Mouse (Mus musculus) thymus, postnatal 0 days (tissue): ENCODE data around the gene Gm49387. TPM values are rescaled to one million over a fixed set of nuclear protein-coding genes. Genes with fewer than 3 reads are reported as not detected.
A peak's percentile ranks its signal among the peaks of the same experiment; 100 is the strongest.
"Not testable (repeated sequence)": the region's sequence is repeated elsewhere in the genome, so short reads cannot be mapped to it uniquely, and the experiment has no call there.

Experiments
- DNase-seq: peaks from one replicate; pipeline ENCODE4 v3.0.0-alpha.2; 2015; ENCODE audit warnings: low spot score
- polyA plus RNA-seq: library from polyadenylated mRNA; unstranded; fragments of >200 nt; fragmentation: Nextera tagmentation; extraction: Ambion mirVana; gene quantifications from 2 replicates; pipeline ENCODE4 v1.2.1, GENCODE M21; 2015

The Gm49387 gene
- polyA plus RNA-seq, 1 experiment from 2014 or later, result 2.6 TPM

DNA sequence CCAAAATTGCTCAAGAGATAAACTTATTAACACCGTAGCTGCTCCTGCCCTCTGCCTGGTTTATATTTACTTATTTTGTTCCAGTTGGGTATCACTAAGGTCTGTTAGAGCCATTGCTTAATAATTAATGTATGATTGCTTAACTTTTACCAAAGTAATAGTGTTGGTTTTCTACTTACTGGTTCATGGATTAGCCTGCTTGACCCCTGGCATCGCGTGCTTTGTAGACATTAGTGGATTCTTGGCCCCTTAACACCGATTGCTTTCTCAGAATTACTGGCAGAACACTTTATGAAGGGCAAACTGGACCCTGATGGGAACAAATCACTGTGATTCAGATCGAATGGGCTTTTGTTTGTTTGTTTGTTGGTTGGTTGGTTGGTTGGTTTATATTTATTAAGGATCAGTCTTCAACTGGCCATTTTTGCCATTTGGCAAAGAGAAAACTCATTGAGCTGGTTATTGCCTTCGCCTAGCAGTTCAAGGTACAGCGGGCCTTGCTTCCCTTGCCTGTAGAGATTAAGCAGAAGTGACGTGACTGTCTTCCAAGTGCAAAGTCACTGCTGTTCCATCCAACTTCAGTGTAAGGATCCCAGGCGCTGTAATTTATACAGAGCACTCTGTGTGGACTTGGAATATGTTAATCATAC lies 953 bp upstream of the Gm49387 start:
- DNase-seq, result no peak

DNA sequence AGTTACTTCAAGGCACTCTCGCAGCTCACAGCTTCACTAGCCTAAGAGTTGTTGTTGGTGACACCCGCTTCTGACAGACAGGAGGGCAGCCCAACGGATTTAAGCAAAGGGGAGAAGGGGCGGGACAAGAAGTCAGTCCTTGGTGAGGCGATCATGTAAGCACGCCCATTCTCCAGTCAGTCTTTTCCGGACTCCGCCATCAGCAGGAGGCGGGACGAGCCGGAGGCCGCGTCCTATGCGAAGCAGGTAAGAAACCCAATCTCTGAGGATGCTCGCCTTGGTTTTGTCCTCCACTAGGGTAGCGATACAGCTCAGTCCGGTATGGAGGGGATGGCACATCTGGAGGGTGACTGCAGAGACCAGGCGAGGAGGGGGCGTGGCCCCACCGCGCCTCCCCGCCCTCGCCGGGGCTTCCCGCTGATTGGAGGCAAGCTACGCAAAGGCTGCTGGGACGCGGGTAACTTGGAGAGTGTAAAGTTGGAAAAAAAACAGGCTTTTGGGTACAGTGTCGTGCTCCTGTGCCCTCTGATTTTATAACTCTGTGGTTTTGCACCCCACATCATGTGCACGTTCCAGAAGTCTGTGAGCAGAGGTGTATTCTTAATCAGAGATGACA lies 320 bp upstream of the Gm49387 start, which contains the start of the genes Btd and Hacl1:
Gene Btd (plus strand): TSS at position 139 of the 616 bp plus-strand sequence.
Gene Hacl1 (minus strand): TSS at position 397 of the 616 bp plus-strand sequence.
- peak; percentile 95 for DNase-seq

DNA sequence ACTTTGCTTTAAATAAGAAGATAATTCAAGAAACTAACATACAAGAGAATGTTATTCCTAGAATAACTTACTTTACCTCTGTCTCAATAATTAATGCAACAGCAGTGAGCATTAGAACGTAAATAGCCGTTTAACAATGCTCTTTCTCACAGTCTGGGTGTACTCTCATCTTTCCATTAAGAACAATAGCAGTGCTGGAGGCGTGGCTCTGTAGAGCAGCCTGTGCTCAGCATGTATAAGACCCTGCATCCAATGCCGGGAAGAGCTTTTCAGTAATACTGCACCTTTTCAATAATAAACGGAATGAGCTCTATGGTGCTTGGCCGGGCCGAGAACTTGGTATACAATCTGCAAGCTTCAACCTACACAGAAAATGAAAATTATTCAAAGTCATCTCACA lies 10.0 kb downstream of the Gm49387 start:
- DNase-seq, result no peak

DNA sequence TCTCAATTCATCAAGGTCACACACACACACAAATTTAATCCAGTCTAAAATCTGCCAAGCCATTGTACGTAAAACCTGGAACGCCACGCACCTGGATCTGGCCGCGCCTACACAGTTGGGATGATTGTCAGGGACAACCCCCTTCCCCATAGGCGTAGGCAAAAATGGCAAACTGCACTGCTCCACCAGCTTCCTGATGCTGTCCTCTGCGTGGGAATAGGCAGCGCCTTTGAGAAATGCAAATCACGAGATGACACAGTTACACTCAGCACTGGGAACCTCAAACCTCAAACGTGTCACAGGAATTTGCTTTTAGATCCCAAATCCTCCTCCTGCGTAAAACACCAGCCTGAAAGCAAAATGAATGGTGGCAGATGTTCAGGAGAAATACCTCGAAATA lies 17.9 kb downstream of the Gm49387 start:
- DNase-seq, result no peak

DNA sequence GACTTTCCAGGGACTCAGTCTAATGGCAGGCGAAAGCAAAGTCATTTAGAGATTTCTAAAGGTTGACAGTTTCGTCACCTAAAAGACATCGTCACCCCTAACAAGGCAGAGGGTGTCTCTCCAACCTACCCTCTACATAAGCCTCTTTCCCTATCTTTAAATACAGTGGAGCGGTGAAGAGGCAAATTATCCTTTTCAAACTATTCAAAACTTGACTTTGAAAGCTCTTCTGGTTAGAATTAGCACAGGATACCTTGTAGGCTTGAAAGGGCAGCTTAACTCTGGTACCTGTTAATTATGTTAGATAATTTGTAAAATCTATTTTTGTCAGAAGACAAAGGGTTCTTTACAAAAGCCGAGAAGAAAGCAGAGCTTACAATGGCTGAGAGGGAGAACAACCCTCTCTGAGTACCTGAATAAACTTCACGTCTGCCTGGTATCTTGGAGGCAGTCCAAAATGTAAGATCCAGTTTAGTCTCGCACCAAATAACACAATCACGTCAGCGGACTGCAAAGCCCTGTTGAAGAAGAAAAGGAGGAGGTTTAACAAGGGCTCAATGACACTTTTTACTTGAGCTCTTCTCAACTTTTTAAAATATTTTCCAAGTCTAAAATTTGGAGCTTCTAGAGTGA lies 20.0 kb downstream of the Gm49387 start:
- no peak for DNase-seq

DNA sequence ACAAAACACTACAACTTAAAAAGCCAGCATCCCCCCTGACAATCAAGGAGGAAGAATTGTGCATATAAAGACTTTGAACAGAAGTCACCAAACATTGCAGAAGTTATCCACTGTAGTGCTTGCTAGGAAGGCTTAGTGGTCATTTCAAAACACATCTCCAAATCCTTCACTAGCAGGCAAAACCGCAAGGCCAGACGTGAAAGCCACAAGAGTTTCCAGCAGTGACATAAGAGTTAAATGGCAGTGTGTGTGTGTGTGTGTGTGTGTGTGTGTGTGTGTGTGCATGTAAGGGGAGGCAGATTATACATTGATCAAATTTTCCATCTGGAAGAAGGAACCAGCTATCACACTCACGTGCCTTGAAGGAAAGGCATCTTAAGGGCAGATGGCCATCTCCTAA lies 22.7 kb downstream of the Gm49387 start:
- no peak for DNase-seq

DNA sequence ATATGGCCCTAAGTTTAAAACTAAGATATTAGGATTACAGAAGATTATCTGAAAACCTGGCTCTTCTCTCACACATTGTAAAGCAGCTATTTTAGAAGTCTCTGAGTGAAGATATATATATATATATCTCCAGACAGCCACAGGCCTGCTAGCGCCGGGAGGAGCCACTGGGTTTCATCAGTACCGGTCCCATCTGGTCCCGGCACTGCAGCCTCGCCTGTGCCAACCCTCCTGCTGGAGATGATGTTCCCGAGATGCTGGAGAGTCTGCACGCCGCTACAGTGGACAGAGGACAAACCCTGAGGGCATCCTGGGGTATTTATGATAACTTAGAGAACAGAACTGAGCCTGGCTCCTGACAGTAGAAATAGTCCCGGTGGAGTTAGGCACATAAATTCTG lies 23.5 kb downstream of the Gm49387 start:
- no peak for DNase-seq

DNA sequence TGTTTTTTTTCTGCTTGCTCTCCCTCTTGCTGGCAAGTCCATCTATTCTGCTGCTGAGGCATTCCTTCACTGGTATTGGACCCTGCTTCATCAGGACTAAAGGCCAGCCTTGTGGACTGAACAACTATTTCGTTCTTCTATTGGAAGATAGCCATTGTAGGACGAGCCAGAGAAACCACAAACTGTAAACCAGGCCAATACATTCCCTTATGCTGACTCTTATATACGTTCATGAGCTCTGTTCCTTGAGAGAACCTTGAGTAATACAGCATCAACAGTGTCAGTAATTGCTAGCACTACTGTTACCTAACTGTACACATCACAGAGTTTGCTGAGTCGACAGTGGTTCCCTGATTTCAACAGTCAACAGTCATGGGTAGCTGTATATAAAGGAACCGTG lies 27.0 kb downstream of the Gm49387 start:
- DNase-seq, result no peak

DNA sequence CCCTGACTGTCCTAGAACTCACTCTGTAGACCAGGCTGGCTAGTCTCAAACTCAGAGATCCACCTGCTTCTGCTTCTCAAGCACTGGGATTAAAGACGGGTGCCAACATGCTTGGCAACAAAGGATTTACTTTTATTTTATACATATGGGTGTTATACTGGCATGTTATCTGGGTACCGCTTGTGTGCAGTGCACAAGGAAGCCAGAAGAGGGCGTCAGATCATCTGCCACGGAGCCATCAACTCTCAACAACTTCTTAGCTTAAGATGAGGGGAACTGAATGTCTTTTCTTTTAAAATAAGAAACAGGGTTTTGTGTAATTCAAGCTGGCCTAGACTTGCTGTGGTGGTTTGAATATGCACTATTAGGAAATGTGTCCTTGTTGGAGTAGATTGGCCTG lies 28.7 kb downstream of the Gm49387 start:
- peak; percentile 15 for DNase-seq

DNA sequence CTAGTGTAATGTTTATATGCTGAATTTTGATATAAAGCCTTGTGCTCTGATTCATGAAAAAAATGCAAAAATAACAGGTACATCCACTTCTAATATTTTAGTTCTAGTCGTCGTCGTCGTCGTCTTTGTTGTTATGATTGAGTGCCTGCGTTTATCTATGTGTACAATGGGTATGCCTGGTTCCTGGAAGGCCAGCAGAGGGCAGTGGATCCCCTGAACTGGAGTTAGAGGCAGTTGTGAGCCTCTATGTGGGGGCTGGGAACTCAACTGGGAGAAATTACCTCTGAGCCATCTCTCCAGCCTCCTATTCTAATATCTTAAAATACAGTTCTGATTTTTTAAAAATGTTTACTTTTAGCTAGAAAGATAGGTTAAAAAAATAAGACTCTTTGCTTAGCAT lies 35.2 kb downstream of the Gm49387 start:
- DNase-seq, result peak; percentile 23

DNA sequence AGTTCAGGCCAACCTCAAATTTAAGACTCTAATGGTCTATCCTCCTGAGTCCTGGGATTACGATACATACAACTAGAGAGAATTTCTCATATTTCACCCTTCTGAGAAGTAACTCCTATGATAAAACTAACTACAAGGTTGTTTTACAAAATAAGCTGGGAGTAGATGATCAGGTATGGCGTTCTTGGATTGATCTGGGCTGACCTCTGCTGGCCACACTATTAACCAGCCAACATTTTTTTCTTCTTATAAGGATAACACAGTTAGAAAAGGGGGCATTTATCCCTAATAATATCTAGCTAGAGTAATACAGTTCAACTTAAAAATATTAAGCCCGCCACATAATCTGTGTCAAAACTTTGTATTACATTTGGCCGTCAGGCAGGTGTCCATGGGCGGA lies 35.8 kb downstream of the Gm49387 start:
- peak; percentile 43 for DNase-seq

DNA sequence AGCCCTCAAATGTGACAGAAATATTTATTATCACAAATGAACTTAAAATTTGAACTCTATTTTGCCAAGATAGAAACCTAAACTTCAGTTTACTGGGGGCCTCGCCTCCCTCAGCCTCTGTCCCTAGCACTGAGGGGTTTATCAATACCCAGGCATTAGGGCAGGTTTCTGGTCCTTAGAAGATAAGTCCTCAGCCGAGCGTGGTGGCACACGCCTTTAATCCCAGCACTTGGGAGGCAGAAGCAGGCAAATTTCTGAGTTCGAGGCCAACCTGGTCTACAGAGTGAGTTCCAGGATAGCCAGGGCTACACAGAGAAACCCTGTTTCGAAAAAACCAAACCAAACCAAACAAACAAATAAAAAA lies 38.1 kb downstream of the Gm49387 start:
- DNase-seq, result not testable (repeated sequence)

DNA sequence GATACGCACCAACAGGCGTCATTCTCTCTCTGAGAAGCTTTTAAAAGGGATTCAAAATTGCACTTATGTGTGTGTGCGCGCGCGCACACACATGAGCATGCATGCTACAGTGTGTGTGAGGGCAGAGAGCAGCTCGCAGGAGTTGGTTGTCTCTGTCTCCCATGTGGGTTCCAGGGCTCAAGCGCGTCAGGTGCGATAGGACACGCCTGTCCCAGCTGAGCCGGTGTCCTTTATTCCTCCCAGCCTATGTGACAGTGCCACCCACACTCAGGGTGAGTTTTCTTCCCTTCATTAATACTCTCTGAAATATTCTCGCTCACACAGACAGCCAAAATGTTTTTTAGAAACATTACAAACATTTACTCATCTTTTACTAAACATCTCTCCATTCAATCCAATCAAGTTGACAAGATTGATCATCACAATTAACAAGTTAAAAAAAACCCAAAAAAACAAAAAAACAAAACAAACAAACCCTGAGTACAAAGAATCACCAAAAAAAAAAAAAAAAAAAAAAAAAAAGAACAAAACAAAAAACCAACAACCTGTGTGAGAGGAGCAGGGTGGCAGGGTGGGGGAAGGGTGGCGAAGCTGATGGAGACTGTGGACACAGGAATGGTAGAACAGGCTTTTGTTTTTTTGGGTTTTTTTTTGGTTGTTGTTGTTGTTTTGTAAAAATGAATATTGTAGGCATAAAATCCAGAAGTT lies 38.6 kb downstream of the Gm49387 start:
- peak; percentile 14 for DNase-seq

DNA sequence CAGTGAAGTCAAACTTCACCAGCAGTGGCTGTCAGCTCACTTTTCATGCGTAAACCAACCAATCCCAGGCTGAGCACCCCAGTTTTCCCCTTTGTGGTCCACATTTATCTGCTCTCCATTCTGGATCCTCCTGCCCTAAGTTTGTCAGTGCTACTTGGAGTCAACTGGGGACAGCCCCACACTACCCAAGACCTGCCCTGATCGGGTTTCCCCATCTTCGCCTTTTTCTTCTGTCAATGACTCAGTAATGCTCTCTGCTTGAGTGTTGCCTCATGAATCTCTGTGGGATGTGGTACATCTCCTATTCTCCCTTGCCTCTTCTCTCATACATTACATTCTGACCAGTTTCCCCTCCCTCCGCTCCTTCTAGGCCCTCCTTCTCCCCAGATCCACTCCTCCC lies 43.2 kb downstream of the Gm49387 start:
- no peak for DNase-seq

DNA sequence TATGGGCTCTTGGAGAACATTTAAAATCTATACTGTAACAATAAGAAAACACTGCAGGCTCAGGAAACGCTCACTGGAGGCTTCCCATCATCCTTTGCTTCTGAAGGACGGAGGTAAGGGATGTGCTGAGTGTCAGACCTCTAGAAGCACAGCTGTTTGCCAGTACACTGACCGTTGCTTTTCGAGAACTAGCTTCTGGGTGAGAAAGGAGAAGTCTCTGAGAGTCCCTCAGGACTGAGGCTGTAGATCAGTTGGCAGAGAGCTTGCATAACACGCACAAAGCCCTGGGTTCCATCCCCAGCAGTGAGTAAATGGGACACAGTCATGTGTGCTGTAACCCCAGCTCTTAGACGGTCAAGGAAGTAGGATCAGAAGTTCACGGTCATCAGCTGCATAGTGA lies 44.3 kb downstream of the Gm49387 start:
- DNase-seq, result no peak

DNA sequence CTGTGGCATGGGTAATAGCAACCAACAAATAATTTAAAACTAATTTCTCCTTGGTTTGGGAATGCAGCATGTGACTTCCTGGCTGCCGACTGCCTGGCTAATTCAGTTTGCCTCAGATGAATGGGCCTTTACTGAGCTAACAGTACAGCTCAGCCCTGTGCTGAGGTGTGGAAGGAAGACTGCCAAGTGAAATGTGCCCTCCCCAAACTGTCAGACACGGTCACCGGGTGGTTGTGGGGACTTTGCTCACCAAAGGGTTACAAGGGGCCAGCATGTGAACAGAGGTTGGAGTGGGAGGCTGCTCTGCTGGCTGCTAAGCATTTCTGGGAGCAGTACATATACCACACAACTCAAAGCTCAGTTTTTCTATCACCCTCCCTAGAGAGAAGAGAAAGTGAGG lies 46.0 kb downstream of the Gm49387 start:
- DNase-seq, result no peak

DNA sequence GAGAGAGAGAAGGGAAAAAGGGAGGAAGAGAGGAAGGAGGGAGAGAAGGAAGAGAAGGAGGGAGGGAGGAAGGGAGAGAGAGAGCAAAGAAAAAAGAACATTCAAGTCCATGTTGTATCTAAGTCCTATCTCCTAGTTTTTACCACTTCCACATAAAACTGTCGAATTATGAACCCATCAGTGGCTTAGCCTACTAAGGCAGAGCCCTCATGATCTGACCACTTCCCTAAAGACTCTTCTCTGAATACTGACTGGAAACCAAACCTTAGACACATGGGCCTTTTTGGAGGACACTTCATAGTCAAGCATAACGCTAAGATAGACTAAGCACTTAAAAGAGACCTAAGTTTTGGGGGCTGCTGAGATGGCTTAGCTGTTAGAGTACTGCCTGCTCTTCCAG lies 47.6 kb downstream of the Gm49387 start:
- no peak for DNase-seq

DNA sequence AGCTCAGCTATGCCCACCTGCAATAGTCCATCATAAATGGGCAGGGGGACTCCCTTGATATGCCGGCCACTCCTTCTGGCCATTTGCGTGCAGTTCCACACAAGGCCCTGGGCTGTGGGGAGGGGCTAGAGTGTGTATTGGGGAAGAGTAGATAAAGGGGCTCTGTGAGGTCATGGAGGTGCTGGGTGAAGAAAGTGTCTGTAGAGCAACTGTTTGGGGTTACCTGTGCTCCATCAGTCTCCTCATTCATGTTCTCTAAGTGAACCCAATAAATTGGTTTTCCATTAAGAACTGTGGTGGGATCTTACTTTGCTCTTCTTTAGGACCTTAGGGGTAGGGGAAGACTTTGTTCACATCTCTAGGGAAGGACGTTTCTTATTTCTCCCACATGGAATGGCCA lies 49.4 kb downstream of the Gm49387 start, which contains the start of gene Colq:
Gene Colq (minus strand): TSS at position 101 of the 400 bp plus-strand sequence.
- DNase-seq, result no peak

DNA sequence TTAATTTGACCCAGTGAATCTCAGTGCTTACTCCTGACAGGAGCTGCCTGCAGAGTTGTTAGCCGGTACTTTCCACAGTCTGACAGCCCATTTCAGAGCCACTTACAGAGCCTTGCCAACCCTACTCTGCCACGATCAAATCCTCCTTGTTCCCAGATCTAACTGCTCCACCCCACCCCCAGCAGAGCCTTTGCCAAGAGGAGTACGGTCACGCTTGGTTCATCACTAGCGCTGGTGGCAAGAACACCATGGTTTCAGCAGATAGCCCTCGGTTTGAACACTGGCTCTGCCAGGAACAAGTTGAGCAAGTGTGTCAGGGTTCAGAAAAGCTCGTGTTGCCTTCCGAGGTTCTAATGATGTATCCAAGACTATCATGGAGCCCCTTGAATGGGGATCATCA lies 54.2 kb downstream of the Gm49387 start:
- no peak for DNase-seq

DNA sequence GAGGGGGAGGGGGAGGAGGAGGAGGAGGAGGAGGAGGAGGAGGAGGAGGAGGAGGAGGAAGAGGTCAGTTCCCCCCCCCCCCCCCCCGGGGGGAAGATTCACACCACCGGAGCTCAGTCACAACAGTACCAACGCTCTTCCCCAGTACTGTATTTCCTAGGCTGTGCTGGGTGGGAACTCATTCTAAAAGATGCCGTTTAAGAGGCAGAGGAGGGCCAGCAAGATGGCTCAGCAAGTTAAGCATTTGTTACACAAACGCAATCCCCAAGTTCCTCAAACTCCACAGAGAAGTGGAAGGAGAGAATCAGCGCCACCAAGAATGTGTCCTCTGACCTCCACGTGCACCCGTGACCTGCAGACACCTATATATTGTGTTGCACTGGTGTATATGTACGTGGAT lies 57.6 kb downstream of the Gm49387 start:
- no peak for DNase-seq

DNA sequence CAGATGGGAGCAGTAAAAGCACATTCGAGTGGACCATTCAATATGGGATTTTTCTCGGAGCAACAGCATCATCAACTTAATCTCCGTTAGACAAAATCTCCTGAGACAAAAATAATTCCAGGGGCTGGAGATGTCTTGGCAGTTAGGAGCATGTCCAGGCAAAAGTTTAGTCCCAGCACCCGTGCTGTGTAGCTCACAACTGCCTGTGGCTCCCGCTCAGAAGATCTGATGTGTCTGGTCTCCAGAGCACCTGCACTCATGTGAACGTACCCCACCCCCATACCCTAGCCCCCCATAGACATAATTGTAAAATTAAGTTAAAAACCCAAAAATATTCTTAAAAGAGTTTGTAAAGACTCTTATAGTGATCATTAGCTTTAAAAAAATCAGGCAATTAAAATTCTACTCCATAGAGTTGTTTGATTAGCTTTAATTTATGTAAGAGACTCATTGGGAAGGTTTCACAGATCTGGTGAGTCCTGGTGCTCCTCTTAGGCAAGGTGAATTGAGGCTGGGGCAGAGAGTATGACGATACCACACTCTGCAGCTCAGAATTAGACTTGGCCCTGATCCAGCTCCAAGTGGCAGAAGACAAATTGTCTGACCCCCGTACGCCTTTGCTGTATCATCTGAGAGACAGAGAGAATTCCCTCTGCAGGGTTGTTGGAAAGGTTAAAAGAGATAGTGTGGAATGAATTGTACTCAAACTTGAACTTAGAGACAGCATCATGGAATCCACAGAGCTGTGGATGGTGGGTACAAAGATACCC lies 62.5 kb downstream of the Gm49387 start:
- DNase-seq, result peak; percentile 34
